Mouse (Mus musculus) left cerebral cortex, adult 9 months (tissue): Measurements from ENCODE around the gene Il25.
A peak's percentile ranks its signal among the peaks of the same experiment; 100 is the strongest.
"Not testable (repeated sequence)": the region's sequence is repeated elsewhere in the genome, so short reads cannot be mapped to it uniquely, and the experiment has no call there.

Experiments
- DNase-seq, 2 experiments: peaks; one replicate each; pipeline ENCODE4 v3.0.0; 2022; ENCODE audit warnings: low spot score in 2 of 2

Il25 gene

DNA sequence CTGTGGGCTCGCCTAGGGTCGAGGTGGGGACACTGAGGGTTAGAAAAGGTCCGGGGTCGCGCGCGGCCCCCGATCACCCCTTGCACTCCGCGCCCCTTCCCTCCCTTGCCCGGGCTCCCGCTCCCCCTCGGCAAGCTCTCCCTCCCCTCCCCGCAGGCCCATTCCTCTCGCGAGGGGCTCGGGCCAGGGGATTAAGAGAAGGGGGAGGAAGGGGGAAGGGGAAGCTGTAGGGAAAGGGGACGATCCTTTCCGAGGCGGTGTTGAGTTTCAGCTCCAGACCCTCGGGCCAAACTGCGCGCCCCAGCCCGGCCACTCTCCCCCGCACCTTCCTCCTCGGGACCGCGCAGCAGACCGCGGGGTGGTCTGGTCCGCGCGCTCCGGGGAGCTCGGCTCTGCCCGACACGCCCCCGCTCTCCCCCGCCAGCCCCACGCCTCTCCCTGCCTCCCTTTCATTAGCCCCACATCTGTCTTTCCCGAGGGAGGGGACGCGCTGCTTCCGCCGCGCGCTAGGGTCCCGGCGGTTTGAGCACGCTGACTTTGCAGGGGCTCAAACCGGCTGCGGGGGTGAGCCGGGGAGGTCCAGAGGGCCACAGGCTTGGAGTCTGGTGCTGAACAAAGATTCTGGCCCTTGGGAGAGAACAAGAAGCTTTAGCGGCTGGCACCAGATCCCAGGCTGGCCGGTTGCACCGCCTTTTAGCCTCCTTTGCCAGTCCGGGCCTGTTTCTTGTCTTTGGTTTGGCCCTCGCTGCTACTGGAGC, 5.9 kb upstream of the Il25 start:
- DNase-seq, result no peak

DNA sequence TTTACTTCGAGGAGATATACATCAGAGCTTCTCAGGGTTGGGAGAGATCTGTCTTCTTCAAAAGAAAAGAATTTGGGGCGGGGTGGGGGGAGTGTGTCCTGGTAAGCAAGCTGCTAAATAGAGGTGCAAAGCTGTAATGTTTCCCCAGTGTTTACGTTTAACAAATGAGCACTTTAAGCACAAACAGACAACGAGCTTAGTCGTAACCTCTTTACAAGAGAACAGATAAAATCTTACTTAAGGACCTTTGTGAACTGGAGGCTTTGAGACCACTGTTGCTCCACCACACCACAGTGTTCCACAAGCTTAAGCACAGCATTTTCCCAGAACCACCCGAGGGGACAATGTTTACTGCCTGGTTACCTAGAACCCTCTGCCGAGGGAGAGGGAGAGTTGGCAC, 5.2 kb upstream of the Il25 start:
- DNase-seq, result no peak

GRCm38 (mm10) chr14:54929801-54930200, 2.7 kb upstream of the Il25 start:
- no peak for DNase-seq

DNA sequence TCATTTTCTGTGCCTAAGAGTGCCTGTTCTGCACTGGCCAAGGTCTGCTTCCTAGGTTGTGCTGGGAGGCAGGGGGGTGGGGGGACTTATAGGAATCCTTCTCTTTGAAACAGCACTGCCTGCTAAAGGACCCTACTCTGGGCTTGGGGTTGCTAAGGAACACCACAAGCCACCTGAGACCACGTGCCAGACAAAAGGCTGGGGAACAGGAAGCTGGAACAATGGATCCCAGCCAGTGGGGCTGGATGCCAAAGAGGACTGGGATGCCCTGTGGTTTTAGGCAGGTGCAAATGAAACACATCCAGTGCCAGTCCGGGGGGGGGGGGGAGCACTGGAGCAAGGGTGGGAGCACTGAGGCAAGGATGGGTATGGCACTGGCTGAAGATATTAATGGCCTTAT, 2.1 kb upstream of the Il25 start:
- no peak for DNase-seq

DNA sequence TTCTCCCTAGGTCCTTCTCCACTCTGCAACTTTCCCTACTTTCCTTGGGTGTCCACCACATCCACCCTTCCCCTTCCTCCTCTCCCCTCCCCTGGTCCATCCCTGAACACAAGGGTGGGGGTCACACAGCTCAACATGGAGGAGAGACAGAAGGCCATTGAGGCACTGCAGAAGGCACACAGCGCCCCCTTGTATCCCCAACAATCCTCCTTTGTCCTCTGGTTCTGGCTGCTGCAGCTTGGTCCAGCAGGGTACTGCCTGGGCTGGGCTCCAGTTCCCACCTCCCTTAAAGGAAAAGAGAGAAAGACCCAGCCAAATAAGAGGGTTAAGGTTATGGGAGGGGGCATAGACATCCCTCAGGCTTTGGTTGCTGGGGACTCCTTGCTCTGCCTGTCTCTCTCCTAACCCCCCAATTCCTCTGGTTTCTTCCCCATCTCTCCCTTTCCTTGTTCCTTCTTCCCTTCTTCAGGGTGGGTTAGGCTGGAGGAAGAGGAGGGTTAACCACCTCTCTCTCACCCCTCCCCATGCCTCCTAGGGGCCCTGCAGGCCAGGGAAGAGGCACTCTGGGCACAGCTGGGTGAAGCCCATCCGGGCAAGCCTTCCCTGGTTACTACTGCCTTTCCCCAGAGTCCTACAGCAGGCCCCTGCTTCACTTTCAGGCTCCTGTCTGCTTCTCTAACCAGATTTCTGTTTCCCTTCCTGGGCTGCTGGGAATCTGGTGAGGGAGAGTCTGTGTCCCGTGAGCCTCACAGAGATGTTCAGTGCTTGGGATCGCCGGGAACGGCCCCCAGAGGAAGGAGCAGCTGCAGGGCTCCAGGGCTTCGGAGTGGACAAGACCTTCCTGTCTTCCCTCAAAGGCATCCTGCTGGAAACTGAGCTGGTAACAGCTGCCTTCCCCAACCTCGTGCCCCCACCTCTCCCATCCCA, 3.7 kb downstream of the Il25 start, which contains the start of gene Cmtm5:
Gene Cmtm5, plus strand, starts transcription at position 358 of the 927 bp plus-strand sequence.
- DNase-seq, result peak; percentile 76 to 81

GRCm38 (mm10) chr14:54936831-54937160, 4.3 kb downstream of the Il25 start:
- no peak for DNase-seq

- no peak for DNase-seq
These were observed 5.1 kb downstream of the Il25 start for GRCm38 (mm10) chr14:54937361-54938182.

DNA sequence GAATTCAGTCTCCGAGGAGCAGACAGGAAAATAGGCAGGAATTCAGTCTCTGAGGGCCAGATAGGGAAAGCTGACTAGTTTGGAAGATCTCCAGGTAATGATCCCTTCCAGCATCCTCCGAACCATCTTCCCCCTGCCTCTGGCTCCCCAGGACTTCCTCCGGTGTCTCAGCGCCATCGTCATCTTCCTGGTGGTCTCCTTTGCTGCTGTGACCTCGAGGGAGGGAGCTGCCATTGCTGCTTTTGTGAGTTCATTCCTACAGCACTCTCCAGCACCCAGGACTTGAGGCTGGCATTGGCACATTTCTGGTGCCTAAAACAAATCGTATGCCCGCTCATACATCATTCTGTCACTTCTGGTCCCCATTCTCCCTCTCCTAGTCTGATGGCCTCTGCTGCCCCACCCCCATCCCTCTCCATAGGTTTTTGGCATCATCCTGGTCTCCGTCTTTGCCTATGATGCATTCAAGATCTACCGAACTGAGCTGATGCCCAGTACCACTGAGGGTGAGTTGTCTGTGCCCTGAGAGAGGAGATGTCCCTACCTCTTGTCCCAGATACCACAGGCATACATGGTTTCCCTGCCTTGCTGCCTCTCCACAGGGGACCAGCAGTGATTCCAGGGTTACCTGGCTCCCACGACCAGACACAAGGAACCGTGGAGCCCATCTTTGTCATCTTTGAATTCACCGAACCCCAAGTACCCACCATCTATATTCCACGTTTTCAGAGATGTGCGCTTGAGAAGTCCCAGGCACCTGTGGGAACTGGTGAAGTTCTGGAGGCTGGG, 6.1 kb downstream of the Il25 start:
- no peak for DNase-seq

DNA sequence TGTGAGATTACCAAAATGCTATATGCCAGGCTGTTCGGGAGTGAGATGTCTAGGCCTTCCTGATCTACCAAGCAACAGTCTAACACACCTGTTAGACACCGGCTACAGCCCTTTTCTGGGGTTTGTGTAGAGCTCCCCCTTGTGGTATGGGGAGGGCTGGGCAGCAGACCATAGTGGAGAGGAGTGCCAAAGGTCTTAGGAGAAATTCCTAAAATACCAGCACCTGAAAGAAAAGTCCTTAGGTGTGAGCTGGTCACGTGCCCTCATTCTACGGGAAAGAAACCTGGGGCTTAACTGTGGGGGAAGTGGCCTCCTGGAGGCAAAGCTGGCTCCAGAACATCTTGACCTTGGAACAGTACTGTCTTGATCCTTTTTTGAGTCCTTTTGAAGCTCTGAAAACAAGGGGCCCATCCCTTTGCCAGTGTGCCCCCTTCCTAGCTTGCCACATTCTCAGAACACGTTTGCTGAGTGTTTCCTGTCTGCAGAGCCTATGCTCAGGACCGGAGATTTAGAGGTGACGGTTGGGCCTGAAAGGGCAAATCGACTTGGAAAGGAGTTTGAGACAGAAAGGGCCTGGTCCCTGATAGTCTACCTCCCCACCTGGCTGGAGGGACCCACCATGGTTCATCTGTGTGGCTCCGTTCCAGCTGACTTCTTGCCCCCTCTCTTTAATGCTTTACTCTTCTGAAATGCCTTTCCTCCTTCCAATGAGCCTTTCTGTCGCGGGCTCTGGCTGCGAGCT, 7.1 kb downstream of the Il25 start:
- peak in 1 of 2 experiments; percentile 49 for DNase-seq

GRCm38 (mm10) chr14:54940176-54940530, 7.7 kb downstream of the Il25 start:
- no peak for DNase-seq

GRCm38 (mm10) chr14:54941024-54941978, 8.8 kb downstream of the Il25 start:
- no peak for DNase-seq

- DNase-seq, result no peak
These were observed 10.0 kb downstream of the Il25 start for GRCm38 (mm10) chr14:54942479-54942878.

DNA sequence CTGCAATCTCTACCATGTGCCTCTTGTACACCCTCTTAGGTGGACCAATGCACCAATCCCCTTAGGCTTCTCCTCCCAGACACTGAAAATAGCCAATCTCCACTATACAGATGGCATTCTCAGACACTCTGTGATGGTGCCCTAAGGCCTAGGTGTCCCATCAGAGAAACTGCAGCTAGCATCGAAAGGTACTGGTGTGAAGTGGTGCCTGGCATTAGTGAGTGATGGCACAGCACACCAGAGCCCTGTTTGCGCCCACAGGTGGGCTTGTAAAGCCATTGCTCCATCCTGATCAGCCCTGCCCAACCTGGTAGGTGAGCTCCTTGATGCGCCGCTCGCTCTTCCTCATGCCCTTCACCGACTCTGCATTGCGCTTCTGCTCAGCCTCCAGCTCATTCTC, 11.5 kb downstream of the Il25 start:
- no peak for DNase-seq

DNA sequence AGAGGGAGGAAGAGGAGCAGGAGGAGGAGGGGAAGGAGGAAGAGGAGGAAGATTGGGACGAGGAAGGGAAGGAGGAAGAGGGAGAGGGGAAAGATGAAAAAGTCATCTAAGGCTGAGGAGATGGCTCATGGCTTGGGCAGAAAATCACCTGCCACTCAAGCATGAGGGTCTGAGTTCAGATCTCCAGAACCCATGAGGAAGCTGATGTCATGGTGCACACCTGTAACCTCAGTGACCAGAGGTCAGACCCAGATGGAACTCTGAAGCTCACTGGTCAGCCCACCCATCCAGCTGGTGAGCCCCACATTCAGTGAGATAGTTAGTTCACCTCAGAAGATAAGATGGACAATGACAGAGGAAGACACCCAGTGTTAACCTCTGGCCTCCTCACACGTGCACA, 12.4 kb downstream of the Il25 start:
- no peak for DNase-seq

GRCm38 (mm10) chr14:54945975-54946704, 13.6 kb downstream of the Il25 start:
- no peak for DNase-seq

DNA sequence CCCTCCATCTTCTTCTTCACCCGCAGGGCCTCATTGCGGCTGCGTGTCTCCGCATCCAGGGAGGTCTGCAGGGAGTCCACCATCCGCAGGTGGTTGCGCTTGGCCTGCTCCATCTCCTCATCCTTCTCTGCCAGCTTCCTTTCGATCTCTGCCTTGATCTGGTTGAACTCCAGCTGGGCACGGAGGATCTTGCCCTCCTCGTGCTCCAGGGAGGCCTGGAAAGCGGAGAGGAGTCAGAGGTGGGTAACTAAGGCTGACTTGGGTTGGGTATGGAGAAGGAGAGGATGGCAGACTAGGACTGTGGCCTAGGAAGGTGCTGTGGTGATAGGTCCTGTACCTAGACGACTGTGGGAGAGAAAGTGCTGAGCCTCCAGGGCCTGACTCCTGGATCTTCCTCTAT, 14.5 kb downstream of the Il25 start:
- DNase-seq, result not testable (repeated sequence)

- DNase-seq, result no peak
These were observed 16.3 kb downstream of the Il25 start for GRCm38 (mm10) chr14:54948781-54949180.

GRCm38 (mm10) chr14:54950493-54950892, 18.0 kb downstream of the Il25 start:
- no peak for DNase-seq

GRCm38 (mm10) chr14:54951587-54951986, 19.1 kb downstream of the Il25 start:
- no peak for DNase-seq
